Mouse (Mus musculus) layer of hippocampus, postnatal 10 days (tissue): ENCODE results near the gene Prm3. TPM values are rescaled to one million over a fixed set of nuclear protein-coding genes. Genes with fewer than 3 reads are reported as not detected.

Experiments
- DNase-seq, 2 experiments: peaks; one replicate each; pipeline ENCODE4 v3.0.0; 2021; ENCODE audit warnings: low spot score in 2 of 2
- total RNA-seq, 2 experiments: library from RNA; stranded (reverse); gene quantifications; 2 replicates each; pipeline ENCODE4 v1.2.3; 2021

The Prm3 gene
- total RNA-seq, 2 experiments from 2014 or later: not detected

GRCm38 (mm10) chr16:10771769-10772510, 18.8 kb downstream of the Prm3 start:
- DNase-seq: no peak

GRCm38 (mm10) chr16:10770531-10771325, 20.0 kb downstream of the Prm3 start:
- DNase-seq: no peak

GRCm38 (mm10) chr16:10769661-10770060, 21.1 kb downstream of the Prm3 start:
- DNase-seq: no peak

- no peak for DNase-seq
These were observed 21.9 kb downstream of the Prm3 start for GRCm38 (mm10) chr16:10768821-10769220.

- DNase-seq: peak; percentile 67 to 70
These were observed 23.6 kb downstream of the Prm3 start for GRCm38 (mm10) chr16:10767158-10767557.

- DNase-seq: no peak
These were observed 26.4 kb downstream of the Prm3 start for GRCm38 (mm10) chr16:10764323-10764722.

GRCm38 (mm10) chr16:10763540-10764264, 27.0 kb downstream of the Prm3 start:
- DNase-seq: no peak

GRCm38 (mm10) chr16:10762569-10763180, 28.0 kb downstream of the Prm3 start:
- DNase-seq: no peak

- no peak for DNase-seq
These were observed 29.5 kb downstream of the Prm3 start for GRCm38 (mm10) chr16:10761182-10761581.

- DNase-seq: no peak
These were observed 34.5 kb downstream of the Prm3 start for GRCm38 (mm10) chr16:10756168-10756567.

GRCm38 (mm10) chr16:10754521-10755296, 36.0 kb downstream of the Prm3 start:
- DNase-seq: no peak

GRCm38 (mm10) chr16:10749824-10750223, 40.9 kb downstream of the Prm3 start:
- peak; percentile 48 to 60 for DNase-seq

- DNase-seq: peak in 1 of 2 experiments; percentile 21
These were observed 41.5 kb downstream of the Prm3 start for GRCm38 (mm10) chr16:10749226-10749625.

GRCm38 (mm10) chr16:10741082-10741481, 49.6 kb downstream of the Prm3 start:
- no peak for DNase-seq

Other genes starting within 250 kb of the Prm3 start
- 10 to 100 TPM; 33.0 to 35.5 TPM for gene Dexi, start 247.9 kb downstream of the Prm3 start, total RNA-seq
- 10 to 100 TPM; 66.8 to 71.6 TPM for gene Clec16a, start 245.6 kb downstream of the Prm3 start, total RNA-seq
- 1 to 10 TPM; 1.3 to 1.5 TPM for gene Socs1, start 5.4 kb downstream of the Prm3 start, total RNA-seq
- not detected for gene Tnp2, start 2.3 kb downstream of the Prm3 start, total RNA-seq
- gene Prm2, start 5.2 kb upstream of the Prm3 start, total RNA-seq: not detected
- not detected for gene Prm1, start 14.9 kb upstream of the Prm3 start, total RNA-seq
- gene Gm11172, start 22.0 kb upstream of the Prm3 start, total RNA-seq: not detected
- under 1 TPM; 0.29 to 0.48 TPM for gene Rmi2, start 44.1 kb upstream of the Prm3 start, total RNA-seq